Comparison of ENCODE assay signal across 21 mouse cellular contexts in genomic region chr2:150646411-150647121, GRCm38 (mm10). TPM values are rescaled to one million over a fixed set of nuclear protein-coding genes. Genes with fewer than 3 reads are reported as not detected.
DNase-seq lines count a peak whose midpoint lies in the region; ATAC-seq and TF ChIP-seq lines count a peak whose summit lies in the region.
"Had no signal": no experiment of that assay in that cellular context is flagged by ENCODE, and none has a peak within 500 bp of the region (broad histone marks: within the 10 kb centered on the region; RNA-seq: fewer than 3 reads in every experiment).

No protein-coding gene starts in this region.

- no peak for DNase-seq in forebrain, embryonic 10.5 days (ENCODE audit: extremely low spot score, low spot score)
- DNase-seq in forebrain, postnatal 0 days: no peak
- DNase-seq in liver, embryonic 14.5 days (ENCODE audit: low read depth in 3 of 3, low spot score in 3 of 3): no peak
- DNase-seq in layer of hippocampus, adult 18-20 months (ENCODE audit: low spot score in 2 of 2): no peak
- no peak for DNase-seq in lung, postnatal 4 days
- DNase-seq: cerebellum, adult 18-20 months; heart, adult 11 months; midbrain, embryonic 14.5 days; right cerebral cortex, postnatal 4 days; thymus, postnatal 4 days had no signal

- TF ChIP-seq CTCF in forebrain, postnatal 0 days (IDR thresholded peaks at IDR 0.05; ENCODE audit: low read depth): no peak
- no peak for TF ChIP-seq CTCF in liver, embryonic 14.5 days (IDR thresholded peaks at IDR 0.05; ENCODE audit: low read depth)

- no peak overlapping the region for H3K9ac ChIP-seq in forebrain, postnatal 0 days
- H3K9ac ChIP-seq in midbrain, embryonic 12.5 days (replicated peaks): no peak overlapping the region
- H3K9ac ChIP-seq in midbrain, embryonic 16.5 days (ENCODE audit: low read depth, low read length): no peak overlapping the region
- H3K9ac ChIP-seq in liver, embryonic 14.5 days (replicated peaks): no peak overlapping the region; the same call in 1 of the 2 replicates
- H3K9ac ChIP-seq in neural tube, embryonic 15.5 days (replicated peaks): no peak overlapping the region
- H3K9ac ChIP-seq: embryonic facial prominence, embryonic 15.5 days; heart, embryonic 15.5 days; hindbrain, embryonic 15.5 days; limb, embryonic 15.5 days; neural tube, embryonic 12.5 days had no signal

- peak overlapping the region; percentile 11; the same call in 1 of the 2 replicates for H3K27ac ChIP-seq in forebrain, embryonic 10.5 days
- no peak overlapping the region for H3K27ac ChIP-seq in forebrain, postnatal 0 days (ENCODE audit: low read depth, low read length)
- H3K27ac ChIP-seq in midbrain, embryonic 12.5 days (replicated peaks): peak overlapping the region; percentile 89; the same call in 1 of the 2 replicates
- no peak overlapping the region for H3K27ac ChIP-seq in midbrain, embryonic 16.5 days (ENCODE audit: low read length)
- H3K27ac ChIP-seq in liver, embryonic 14.5 days: no peak overlapping the region
- peak overlapping the region; percentile 83 for H3K27ac ChIP-seq in neural tube, embryonic 15.5 days (replicated peaks)
- H3K27ac ChIP-seq: embryonic facial prominence, embryonic 15.5 days; heart, embryonic 15.5 days; kidney, postnatal 0 days; limb, embryonic 15.5 days; neural tube, embryonic 12.5 days had no signal

- 92% methylated on average over 8 of the region's 8 CpGs for WGBS in forebrain, embryonic 10.5 days
- 90% methylated on average over 8 of the region's 8 CpGs for WGBS in forebrain, postnatal 0 days
- WGBS in midbrain, embryonic 12.5 days: 89% methylated on average over 8 of the region's 8 CpGs
- WGBS in midbrain, embryonic 16.5 days: 91% methylated on average over 8 of the region's 8 CpGs
- 58% methylated on average over 8 of the region's 8 CpGs for WGBS in liver, embryonic 14.5 days (ENCODE audit: insufficient replicate concordance)
- WGBS in neural tube, embryonic 15.5 days: 78% methylated on average over 8 of the region's 8 CpGs

- H3K4me3 ChIP-seq in forebrain, embryonic 10.5 days: no peak overlapping the region
- no peak overlapping the region for H3K4me3 ChIP-seq in forebrain, postnatal 0 days (ENCODE audit: low read depth, low read length)
- H3K4me3 ChIP-seq in midbrain, embryonic 12.5 days: no peak overlapping the region
- no peak overlapping the region for H3K4me3 ChIP-seq in midbrain, embryonic 16.5 days (ENCODE audit: low read depth, low read length)
- H3K4me3 ChIP-seq in liver, embryonic 14.5 days (ENCODE audit: insufficient read depth in 1 of 2, low read depth in 2 of 2, low read length in 2 of 2): no peak overlapping the region
- H3K4me3 ChIP-seq in neural tube, embryonic 15.5 days (replicated peaks): no peak overlapping the region
- H3K4me3 ChIP-seq: embryonic facial prominence, embryonic 15.5 days; heart, embryonic 15.5 days; hindbrain, embryonic 15.5 days; limb, embryonic 15.5 days; neural tube, embryonic 12.5 days had no signal

- H3K9me3 ChIP-seq in forebrain, embryonic 10.5 days: no peaks in the 10 kb centered on the region
- H3K9me3 ChIP-seq in forebrain, postnatal 0 days (ENCODE audit: low read length): no peaks in the 10 kb centered on the region
- no peaks in the 10 kb centered on the region for H3K9me3 ChIP-seq in midbrain, embryonic 12.5 days
- no peaks in the 10 kb centered on the region for H3K9me3 ChIP-seq in midbrain, embryonic 16.5 days (replicated peaks; ENCODE audit: control insufficient read depth, low read length, poor library complexity, severe bottlenecking)
- H3K9me3 ChIP-seq in liver, embryonic 14.5 days (ENCODE audit: control insufficient read depth, low read length): no peaks in the 10 kb centered on the region
- H3K9me3 ChIP-seq in neural tube, embryonic 15.5 days (replicated peaks): no peaks in the 10 kb centered on the region
- H3K9me3 ChIP-seq: embryonic facial prominence, embryonic 15.5 days; heart, embryonic 15.5 days; hindbrain, embryonic 15.5 days; limb, embryonic 15.5 days; neural tube, embryonic 12.5 days had no signal

- H3K4me2 ChIP-seq in forebrain, postnatal 0 days (ENCODE audit: low read depth): no peak overlapping the region
- no peak overlapping the region for H3K4me2 ChIP-seq in midbrain, embryonic 12.5 days (replicated peaks)
- H3K4me2 ChIP-seq in midbrain, embryonic 16.5 days (ENCODE audit: low read length): no peak overlapping the region
- no peak overlapping the region for H3K4me2 ChIP-seq in liver, embryonic 14.5 days (ENCODE audit: low read depth)
- H3K4me2 ChIP-seq in neural tube, embryonic 15.5 days: no peak overlapping the region
- H3K4me2 ChIP-seq: embryonic facial prominence, embryonic 15.5 days; heart, embryonic 15.5 days; hindbrain, embryonic 15.5 days; limb, embryonic 15.5 days; neural tube, embryonic 12.5 days had no signal

- no peak for TF ChIP-seq EP300 in liver, embryonic 14.5 days (IDR thresholded peaks at IDR 0.05; ENCODE audit: low read depth)

- no peak for ATAC-seq in forebrain, postnatal 0 days
- ATAC-seq in midbrain, embryonic 12.5 days (ENCODE audit: low FRiP score, low read depth): no peak
- no peak for ATAC-seq in midbrain, embryonic 16.5 days
- peak; percentile 48; the same call in 1 of the 2 replicates for ATAC-seq in liver, embryonic 14.5 days (ENCODE audit: insufficient read depth)
- no peak for ATAC-seq in neural tube, embryonic 15.5 days (ENCODE audit: low FRiP score)

- no peaks in the 10 kb centered on the region for H3K27me3 ChIP-seq in forebrain, embryonic 10.5 days (ENCODE audit: poor library complexity, severe bottlenecking)
- H3K27me3 ChIP-seq in forebrain, postnatal 0 days (ENCODE audit: insufficient read depth, low read length): no peaks in the 10 kb centered on the region
- no peaks in the 10 kb centered on the region for H3K27me3 ChIP-seq in midbrain, embryonic 12.5 days
- H3K27me3 ChIP-seq in midbrain, embryonic 16.5 days (ENCODE audit: control insufficient read depth, insufficient read depth, low read depth, low read length): no peaks in the 10 kb centered on the region
- H3K27me3 ChIP-seq in liver, embryonic 14.5 days (ENCODE audit: control insufficient read depth, insufficient read depth, low read length): no peaks in the 10 kb centered on the region
- H3K27me3 ChIP-seq in neural tube, embryonic 15.5 days (replicated peaks): no peaks in the 10 kb centered on the region
- H3K27me3 ChIP-seq: embryonic facial prominence, embryonic 15.5 days; heart, embryonic 15.5 days; hindbrain, embryonic 15.5 days; limb, embryonic 15.5 days; neural tube, embryonic 12.5 days had no signal

- H3K36me3 ChIP-seq in forebrain, embryonic 10.5 days (replicated peaks): no peaks in the 10 kb centered on the region
- H3K36me3 ChIP-seq in forebrain, postnatal 0 days (ENCODE audit: insufficient read depth): no peaks in the 10 kb centered on the region
- no peaks in the 10 kb centered on the region for H3K36me3 ChIP-seq in midbrain, embryonic 12.5 days
- no peaks in the 10 kb centered on the region for H3K36me3 ChIP-seq in midbrain, embryonic 16.5 days (ENCODE audit: control insufficient read depth, insufficient read depth, low read length)
- H3K36me3 ChIP-seq in liver, embryonic 14.5 days (replicated peaks; ENCODE audit: control insufficient read depth, insufficient read depth, low read depth): peaks cover 9% of the 10 kb centered on the region
- no peaks in the 10 kb centered on the region for H3K36me3 ChIP-seq in neural tube, embryonic 15.5 days
- H3K36me3 ChIP-seq: embryonic facial prominence, embryonic 15.5 days; heart, embryonic 15.5 days; hindbrain, embryonic 15.5 days; limb, embryonic 15.5 days; neural tube, embryonic 12.5 days had no signal

- peaks cover 64% of the 10 kb centered on the region for H3K4me1 ChIP-seq in forebrain, embryonic 10.5 days
- peaks cover 18% of the 10 kb centered on the region for H3K4me1 ChIP-seq in forebrain, postnatal 0 days (ENCODE audit: insufficient read depth)
- peaks cover 57% of the 10 kb centered on the region for H3K4me1 ChIP-seq in midbrain, embryonic 12.5 days
- H3K4me1 ChIP-seq in midbrain, embryonic 16.5 days (ENCODE audit: control insufficient read depth, insufficient read depth, low read length): peaks cover 11% of the 10 kb centered on the region; the same call in 1 of the 2 replicates
- peaks cover 6 to 12% of the 10 kb centered on the region in 2 experiments for H3K4me1 ChIP-seq in liver, embryonic 14.5 days (replicated peaks; ENCODE audit: control insufficient read depth in 2 of 2, insufficient read depth in 2 of 2, low read length in 1 of 2)
- H3K4me1 ChIP-seq in neural tube, embryonic 15.5 days: peaks cover 45% of the 10 kb centered on the region
- H3K4me1 ChIP-seq: embryonic facial prominence, embryonic 15.5 days had no signal

RNA-seq across cellular contexts. Expression of gene Acss1, which starts 21.7 kb away (rescaled TPM):
- 14.1 and 17.6 TPM in 2 replicates for polyA plus RNA-seq in forebrain, embryonic 10.5 days (2016; fragmentation: Nextera tagmentation; extraction: Ambion mirVana)
- total RNA-seq in forebrain, postnatal 0 days (2014; rRNA removed): 16.9 and 17.8 TPM in 2 replicates
- 8.2 and 14.1 TPM in 2 replicates for polyA plus RNA-seq in forebrain, postnatal 0 days (2015; fragmentation: Nextera tagmentation; extraction: Ambion mirVana)
- polyA plus RNA-seq in midbrain, embryonic 12.5 days (2016; fragmentation: Nextera tagmentation; extraction: Ambion mirVana): 25.1 and 26.8 TPM in 2 replicates
- 15.6 and 20.5 TPM in 2 replicates for polyA plus RNA-seq in midbrain, embryonic 16.5 days (2015; fragmentation: Nextera tagmentation; extraction: Ambion mirVana)
- 30.4 and 34.1 TPM in 2 replicates for polyA plus RNA-seq in liver, embryonic 14.5 days (2012; rRNA removed)
- 30.3 and 38.7 TPM in 2 replicates for polyA plus RNA-seq in liver, embryonic 14.5 days (2014; fragmentation: Nextera tagmentation; extraction: Ambion mirVana)
- polyA plus RNA-seq in neural tube, embryonic 15.5 days (2015; fragmentation: Nextera tagmentation; extraction: Ambion mirVana): 12.3 and 13.7 TPM in 2 replicates
- 10 to 100 TPM; 23.7 to 25.7 TPM for total RNA-seq in layer of hippocampus, adult 18-20 months (2021)

RNA-seq across cellular contexts. Expression of gene Apmap, which starts 38.2 kb away (rescaled TPM):
- polyA plus RNA-seq in forebrain, embryonic 10.5 days (2016; fragmentation: Nextera tagmentation; extraction: Ambion mirVana): 34.2 and 34.9 TPM in 2 replicates
- 40.9 and 43.0 TPM in 2 replicates for total RNA-seq in forebrain, postnatal 0 days (2014; rRNA removed)
- 53.5 and 56.1 TPM in 2 replicates for polyA plus RNA-seq in forebrain, postnatal 0 days (2015; fragmentation: Nextera tagmentation; extraction: Ambion mirVana)
- polyA plus RNA-seq in midbrain, embryonic 12.5 days (2016; fragmentation: Nextera tagmentation; extraction: Ambion mirVana): 37.1 and 38.4 TPM in 2 replicates
- 37.3 and 38.3 TPM in 2 replicates for polyA plus RNA-seq in midbrain, embryonic 16.5 days (2015; fragmentation: Nextera tagmentation; extraction: Ambion mirVana)
- 14.3 and 18.5 TPM in 2 replicates for polyA plus RNA-seq in liver, embryonic 14.5 days (2012; rRNA removed)
- polyA plus RNA-seq in liver, embryonic 14.5 days (2014; fragmentation: Nextera tagmentation; extraction: Ambion mirVana): 26.3 and 26.5 TPM in 2 replicates
- 45.4 and 46.1 TPM in 2 replicates for polyA plus RNA-seq in neural tube, embryonic 15.5 days (2015; fragmentation: Nextera tagmentation; extraction: Ambion mirVana)
- total RNA-seq in layer of hippocampus, adult 18-20 months (2021): 10 to 100 TPM; 52.6 to 53.3 TPM

RNA-seq across cellular contexts. Expression of gene Vsx1, which starts 42.6 kb away (rescaled TPM):
- polyA plus RNA-seq in forebrain, embryonic 10.5 days (2016; fragmentation: Nextera tagmentation; extraction: Ambion mirVana): 0.05 TPM in 1 of 2 replicates, not detected in the other
- not detected in 2 replicates for total RNA-seq in forebrain, postnatal 0 days (2014; rRNA removed)
- polyA plus RNA-seq in forebrain, postnatal 0 days (2015; fragmentation: Nextera tagmentation; extraction: Ambion mirVana): 0.06 and 0.13 TPM in 2 replicates
- polyA plus RNA-seq in midbrain, embryonic 12.5 days (2016; fragmentation: Nextera tagmentation; extraction: Ambion mirVana): 0.09 and 0.13 TPM in 2 replicates
- polyA plus RNA-seq in midbrain, embryonic 16.5 days (2015; fragmentation: Nextera tagmentation; extraction: Ambion mirVana): 0.06 and 0.07 TPM in 2 replicates
- polyA plus RNA-seq in liver, embryonic 14.5 days (2012; rRNA removed): not detected in 2 replicates
- polyA plus RNA-seq in liver, embryonic 14.5 days (2014; fragmentation: Nextera tagmentation; extraction: Ambion mirVana): not detected in 2 replicates
- 0.04 and 0.05 TPM in 2 replicates for polyA plus RNA-seq in neural tube, embryonic 15.5 days (2015; fragmentation: Nextera tagmentation; extraction: Ambion mirVana)
- total RNA-seq in layer of hippocampus, adult 18-20 months (2021): not detected
- total RNA-seq: adrenal gland, postnatal 4 days; left cerebral cortex, postnatal 14 days had no signal
- polyA plus RNA-seq: heart, embryonic 15.5 days; kidney, postnatal 0 days; limb, embryonic 15.5 days; midbrain, embryonic 14.5 days had no signal

Comparison
In these comparisons a context has a peak if more than half of its experiments do, and no peak if none do; other contexts are left out.
1. H3K27ac ChIP-seq: peak in forebrain, embryonic 10.5 days (single experiment), midbrain, embryonic 12.5 days (single experiment) and neural tube, embryonic 15.5 days (single experiment); none in forebrain, postnatal 0 days (single experiment), midbrain, embryonic 16.5 days (single experiment) and liver, embryonic 14.5 days (single experiment).